ENCODE assay signal across 7 mouse cellular contexts in genomic region chr7:117435730-117436441, GRCm38 (mm10). TPM values are rescaled to one million over a fixed set of nuclear protein-coding genes. Genes with fewer than 3 reads are reported as not detected.
DNase-seq lines count a peak whose midpoint lies in the region; ATAC-seq lines count a peak whose summit lies in the region.

No protein-coding gene starts in this region.

- no peaks in the 10 kb centered on the region for H3K27me3 ChIP-seq in forebrain, embryonic 16.5 days (replicated peaks; ENCODE audit: control insufficient read depth, insufficient read depth, low read length)
- no peaks in the 10 kb centered on the region for H3K27me3 ChIP-seq in midbrain, embryonic 15.5 days (replicated peaks)

- H3K9ac ChIP-seq in forebrain, embryonic 16.5 days (replicated peaks; ENCODE audit: low read depth, low read length), result no peak overlapping the region
- no peak overlapping the region for H3K9ac ChIP-seq in midbrain, embryonic 15.5 days

- H3K4me3 ChIP-seq in forebrain, embryonic 16.5 days (replicated peaks; ENCODE audit: low read length), result no peak overlapping the region
- no peak overlapping the region for H3K4me3 ChIP-seq in midbrain, embryonic 15.5 days

- H3K27ac ChIP-seq in forebrain, embryonic 16.5 days (ENCODE audit: low read length), result peak overlapping the region; percentile 34; the same call in 1 of the 2 replicates
- 0 out of 2 replicates have a peak overlapping the region, but pooled peaks have one; percentile 22 for H3K27ac ChIP-seq in midbrain, embryonic 15.5 days

- no peak overlapping the region for H3K4me2 ChIP-seq in forebrain, embryonic 16.5 days (ENCODE audit: low read length)
- no peak overlapping the region for H3K4me2 ChIP-seq in midbrain, embryonic 15.5 days

- H3K9me3 ChIP-seq in forebrain, embryonic 16.5 days (ENCODE audit: control insufficient read depth, low read length), result no peaks in the 10 kb centered on the region
- no peaks in the 10 kb centered on the region for H3K9me3 ChIP-seq in midbrain, embryonic 15.5 days

- ATAC-seq in forebrain, embryonic 16.5 days, result peak; percentile 47; the same call in 1 of the 2 replicates
- ATAC-seq in midbrain, embryonic 15.5 days (replicated peaks), result peak; percentile 35

- 68% methylated on average over 12 of the region's 12 CpGs for WGBS in forebrain, embryonic 16.5 days
- 82% methylated on average over 12 of the region's 12 CpGs for WGBS in midbrain, embryonic 15.5 days

- H3K4me1 ChIP-seq in forebrain, embryonic 16.5 days (replicated peaks; ENCODE audit: control insufficient read depth, insufficient read depth, low read length), result peaks cover 19% of the 10 kb centered on the region
- peaks cover 16% of the 10 kb centered on the region for H3K4me1 ChIP-seq in midbrain, embryonic 15.5 days

- H3K36me3 ChIP-seq in forebrain, embryonic 16.5 days (ENCODE audit: control insufficient read depth, insufficient read depth), result no peaks in the 10 kb centered on the region
- H3K36me3 ChIP-seq in midbrain, embryonic 15.5 days (replicated peaks), result no peaks in the 10 kb centered on the region

- DNase-seq in layer of hippocampus, adult 11-12 months (ENCODE audit: low spot score), result peak; percentile 68
- no peak for DNase-seq in layer of hippocampus, adult 9-10 months (ENCODE audit: low spot score)
- DNase-seq in heart, postnatal 4 days, result peak; percentile 31
- no peak for DNase-seq in embryo, embryonic 9.5 days (ENCODE audit: extremely low spot score)
- DNase-seq in retina, embryonic 14.5 days (ENCODE audit: low spot score), result no peak

RNA-seq across cellular contexts. Expression of gene Xylt1, which starts 55.1 kb away (rescaled TPM):
- 2.4 and 2.6 TPM in 2 replicates for polyA plus RNA-seq in forebrain, embryonic 16.5 days (2015; fragmentation: Nextera tagmentation; extraction: Ambion mirVana)
- 1 to 10 TPM; 6.5 to 6.9 TPM for total RNA-seq in heart, postnatal 4 days (2021)
- 2.6 and 2.8 TPM in 2 replicates for polyA plus RNA-seq in midbrain, embryonic 15.5 days (2015; fragmentation: Nextera tagmentation; extraction: Ambion mirVana)

Comparison
In these comparisons a context has a peak if more than half of its experiments do, and no peak if none do; other contexts are left out.
1. DNase-seq: peak in layer of hippocampus, adult 11-12 months (single experiment) and heart, postnatal 4 days (single experiment); none in layer of hippocampus, adult 9-10 months (single experiment), embryo, embryonic 9.5 days (single experiment) and retina, embryonic 14.5 days (single experiment).